Mouse (Mus musculus) neural tube, embryonic 12.5 days (tissue): ENCODE measurements around the gene Arid1a. TPM values are rescaled to one million over a fixed set of nuclear protein-coding genes. Genes with fewer than 3 reads are reported as not detected.
"Not testable (repeated sequence)": the region's sequence is repeated elsewhere in the genome, so short reads cannot be mapped to it uniquely, and the experiment has no call there.

ENCODE experiments used
- ATAC-seq: fragments of 200-750 bp; cut with Nextera tagmentation; 2 replicates; pipeline ENCODE4 v1.8.0; 2017; ENCODE audit warnings: low read depth, mild to moderate bottlenecking, moderate TSS enrichment, moderate library complexity; ENCODE audit not compliant: low FRiP score
- H3K27ac ChIP-seq: fragments of 300-500 bp; sonication (generic); 2 replicates; pipeline ENCODE4 v1.5.1; 2016
- H3K27me3 ChIP-seq: fragments of 300-500 bp; sonication (generic); replicated peaks from 2 replicates; pipeline ENCODE4 v1.6.1; 2016; ENCODE audit warnings: mild to moderate bottlenecking
- H3K36me3 ChIP-seq: fragments of 300-500 bp; sonication (generic); 2 replicates; pipeline ENCODE4 v1.6.1; 2016; ENCODE audit warnings: mild to moderate bottlenecking
- H3K4me1 ChIP-seq: fragments of 300-500 bp; sonication (generic); 2 replicates; pipeline ENCODE4 v1.6.1; 2016
- H3K4me2 ChIP-seq: fragments of 300-500 bp; sonication (generic); replicated peaks from 2 replicates; pipeline ENCODE4 v1.6.1; 2016; ENCODE audit warnings: mild to moderate bottlenecking
- H3K4me3 ChIP-seq: fragments of 300-500 bp; sonication (generic); 2 replicates; pipeline ENCODE4 v1.5.1; 2016
- H3K9ac ChIP-seq: fragments of 300-500 bp; sonication (generic); 2 replicates; pipeline ENCODE4 v1.6.1; 2016; ENCODE audit warnings: mild to moderate bottlenecking
- H3K9me3 ChIP-seq: fragments of 300-500 bp; sonication (generic); 2 replicates; pipeline ENCODE4 v1.6.1; 2016; ENCODE audit warnings: mild to moderate bottlenecking
- WGBS: fragments of 180-500 bp; shearing (Covaris S2); methylation state at CpG from one replicate; pipeline ENCODE4 v1.1.7; 2016; 5-methylcytosine and 5-hydroxymethylcytosine counted together
- polyA plus RNA-seq: library from polyadenylated mRNA; unstranded; fragments of >200 nt; fragmentation: Nextera tagmentation; extraction: Ambion mirVana; gene quantifications from 2 replicates; pipeline ENCODE4 v1.2.1, GENCODE M21; 2016

The Arid1a gene
- polyA plus RNA-seq, 1 experiment from 2014 or later = 41.0 TPM

DNA sequence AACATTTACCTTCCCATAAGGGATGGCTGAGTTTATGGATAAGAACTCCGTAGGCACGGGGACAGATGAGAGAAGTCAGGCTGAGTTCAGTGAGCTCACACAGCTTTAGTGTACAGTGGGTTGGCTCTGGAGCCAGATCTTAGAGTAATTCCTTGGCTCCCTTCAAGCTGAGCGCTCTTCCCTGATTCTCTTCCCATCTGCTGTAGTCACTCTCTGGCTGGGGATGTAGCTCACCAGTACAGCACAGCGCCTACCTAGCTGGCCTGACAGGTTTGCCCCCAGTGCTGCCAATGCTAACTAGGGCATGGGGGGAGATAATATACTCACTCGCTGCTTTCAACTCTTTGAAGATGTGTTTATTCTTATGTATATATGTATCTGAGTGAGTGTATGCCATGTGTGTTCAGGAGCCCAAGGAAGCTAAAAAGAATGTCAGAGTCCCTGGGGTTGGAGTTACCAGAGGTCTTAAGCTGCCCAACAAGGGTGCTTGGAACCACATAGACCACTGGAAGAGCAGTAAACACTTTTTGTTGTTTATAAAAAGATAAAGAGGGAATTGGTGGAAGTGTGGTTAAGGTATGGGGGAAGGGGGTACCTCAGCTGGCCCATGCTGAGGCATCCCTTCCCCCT, 98.6 kb downstream of the Arid1a start:
- no peak overlapping the region for H3K4me3 ChIP-seq
- no peak for ATAC-seq
- no peak overlapping the region for H3K27ac ChIP-seq
- no peak overlapping the region for H3K9ac ChIP-seq
- 55% methylated on average over 5 of the region's 5 CpGs for WGBS
- H3K27me3 ChIP-seq = no peaks in the 10 kb centered on the region
- H3K4me2 ChIP-seq = no peak overlapping the region
- no peaks in the 10 kb centered on the region for H3K9me3 ChIP-seq
- peaks cover 22% of the 10 kb centered on the region for H3K4me1 ChIP-seq
- 0 out of 2 replicates have a peak, but pooled peaks cover 3% of the 10 kb centered on the region for H3K36me3 ChIP-seq

GRCm38 (mm10) chr4:133656997-133657396, 99.6 kb downstream of the Arid1a start:
- Histone ChIP-seq H3K27ac (no peak overlapping the region), H3K4me2 (no peak overlapping the region), H3K4me3 (no peak overlapping the region), H3K9ac (no peak overlapping the region), H3K36me3 (0 out of 2 replicates have a peak, but pooled peaks cover 3% of the 10 kb centered on the region), H3K4me1 (peaks cover 22% of the 10 kb centered on the region), H3K9me3 (no peaks in the 10 kb centered on the region), H3K27me3 (no peaks in the 10 kb centered on the region)
- 27% methylated on average over 4 of the region's 4 CpGs for WGBS
- ATAC-seq = no peak

DNA sequence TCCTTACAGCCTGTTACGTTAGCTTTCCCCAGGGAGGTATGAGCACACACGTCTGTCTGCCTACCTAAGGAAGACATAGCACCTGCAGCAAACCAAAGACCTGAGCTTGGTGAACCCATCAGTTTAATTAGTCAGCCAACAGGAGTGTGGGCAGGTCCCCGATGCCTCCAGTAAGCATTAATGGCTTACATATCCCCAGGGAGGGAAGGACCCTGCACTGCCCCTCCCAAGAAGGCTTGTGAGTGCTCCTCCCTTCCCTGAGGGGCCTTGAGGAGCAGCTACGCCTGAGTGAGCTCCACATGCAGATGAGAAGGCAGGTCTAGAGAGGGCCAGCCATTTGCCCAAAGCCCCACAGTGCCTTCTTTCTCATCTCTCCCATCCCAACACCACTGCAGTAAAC, 100.3 kb downstream of the Arid1a start:
- no peak overlapping the region for H3K4me2 ChIP-seq
- no peak for ATAC-seq
- no peak overlapping the region for H3K9ac ChIP-seq
- H3K9me3 ChIP-seq = no peaks in the 10 kb centered on the region
- H3K27me3 ChIP-seq = no peaks in the 10 kb centered on the region
- 47% methylated on average over 4 of the region's 4 CpGs for WGBS
- H3K4me1 ChIP-seq = peaks cover 23% of the 10 kb centered on the region
- H3K27ac ChIP-seq = no peak overlapping the region
- H3K4me3 ChIP-seq = no peak overlapping the region
- 0 out of 2 replicates have a peak, but pooled peaks cover 3% of the 10 kb centered on the region for H3K36me3 ChIP-seq

GRCm38 (mm10) chr4:133654070-133654469, 102.5 kb downstream of the Arid1a start:
- H3K27me3 ChIP-seq, H3K9me3 ChIP-seq, ATAC-seq, H3K4me3 ChIP-seq, H3K36me3 ChIP-seq, H3K9ac ChIP-seq, H3K4me2 ChIP-seq, H3K27ac ChIP-seq, H3K4me1 ChIP-seq: not testable (repeated sequence)
- WGBS = 95% methylated on average over 5 of the region's 5 CpGs

DNA sequence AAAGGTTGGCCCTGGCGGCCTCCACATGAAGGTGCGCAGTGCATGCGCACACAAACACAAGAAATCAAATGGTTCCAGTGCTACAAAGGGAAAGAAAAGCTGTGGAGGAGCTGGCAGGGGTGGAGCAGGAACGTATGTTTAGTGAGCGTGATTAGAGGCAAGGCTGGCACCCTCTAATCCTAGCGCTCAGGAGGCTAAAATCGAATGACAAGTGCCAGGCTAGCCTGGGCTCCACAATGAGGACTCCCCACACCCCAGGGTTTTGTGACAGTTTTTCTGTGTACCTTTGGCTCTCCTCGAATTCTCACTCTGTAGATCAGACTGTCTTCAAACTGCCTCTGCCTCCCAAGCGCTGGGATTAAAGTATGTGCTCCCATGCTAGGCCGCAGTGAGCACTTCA, 103.8 kb downstream of the Arid1a start:
- 79% methylated on average over 10 of the region's 10 CpGs for WGBS

GRCm38 (mm10) chr4:133651986-133652385, 104.6 kb downstream of the Arid1a start:
- Histone ChIP-seq H3K9me3 (no peaks in the 10 kb centered on the region), H3K36me3 (no peaks in the 10 kb centered on the region), H3K4me2 (no peak overlapping the region), H3K9ac (no peak overlapping the region), H3K4me1 (0 out of 2 replicates have a peak, but pooled peaks cover 4% of the 10 kb centered on the region), H3K27ac (no peak overlapping the region), H3K27me3 (no peaks in the 10 kb centered on the region), H3K4me3 (no peak overlapping the region)
- no peak for ATAC-seq
- WGBS = 73% methylated on average over 4 of the region's 4 CpGs

More for the DNA sequence above, 103.8 kb downstream of the Arid1a start:
- H3K27me3 ChIP-seq = no peaks in the 10 kb centered on the region
- H3K9ac ChIP-seq = no peak overlapping the region
- H3K4me1 ChIP-seq = 0 out of 2 replicates have a peak, but pooled peaks cover 4% of the 10 kb centered on the region
- no peak overlapping the region for H3K4me2 ChIP-seq
- no peaks in the 10 kb centered on the region for H3K36me3 ChIP-seq
- no peak overlapping the region for H3K4me3 ChIP-seq
- no peaks in the 10 kb centered on the region for H3K9me3 ChIP-seq
- no peak for ATAC-seq
- no peak overlapping the region for H3K27ac ChIP-seq

DNA sequence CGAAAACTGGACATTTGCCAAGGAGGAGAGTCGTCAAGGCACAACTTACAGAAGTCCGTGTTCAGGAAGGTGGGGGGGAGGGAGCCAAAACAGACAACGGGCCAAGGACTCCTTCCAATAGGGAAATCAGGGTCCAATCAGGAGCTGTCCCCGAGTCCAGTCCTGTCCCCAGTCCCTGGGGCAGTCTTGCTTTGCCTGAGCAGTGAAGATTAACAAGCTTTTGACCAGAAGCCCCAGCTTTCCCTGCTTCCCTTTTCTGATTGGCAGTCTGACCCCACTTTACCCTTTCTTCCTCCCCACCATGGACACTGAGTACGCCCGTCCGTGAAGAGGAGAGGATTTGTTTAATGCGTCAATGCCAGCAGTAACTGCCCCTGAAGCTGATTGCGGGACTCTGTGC, 105.1 kb downstream of the Arid1a start:
- no peak for ATAC-seq
- 72% methylated on average over 10 of the region's 10 CpGs for WGBS

GRCm38 (mm10) chr4:133649989-133650699, 106.4 kb downstream of the Arid1a start, which contains the start of gene Zdhhc18:
Gene Zdhhc18 (minus strand): TSS chr4:133650154.
- Histone ChIP-seq H3K4me1 (0 out of 2 replicates have a peak, but pooled peaks cover 4% of the 10 kb centered on the region), H3K36me3 (no peaks in the 10 kb centered on the region), H3K27ac (no peak within 1 kb of the TSS), H3K4me3 (peak within 1 kb of the TSS; percentile 19; the same call in 1 of the 2 replicates), H3K4me2 (peak within 1 kb of the TSS; percentile 41; the same call in 1 of the 2 replicates), H3K27me3 (no peaks in the 10 kb centered on the region), H3K9ac (0 out of 2 replicates have a peak within 1 kb of the TSS, but pooled peaks have one; percentile 21), H3K9me3 (no peaks in the 10 kb centered on the region)
- ATAC-seq = no peak
- WGBS = 43% methylated on average over 7 of the region's 7 CpGs

More for the DNA sequence above, 105.1 kb downstream of the Arid1a start:
- Histone ChIP-seq H3K27me3 (no peaks in the 10 kb centered on the region), H3K9me3 (no peaks in the 10 kb centered on the region), H3K4me1 (0 out of 2 replicates have a peak, but pooled peaks cover 4% of the 10 kb centered on the region), H3K36me3 (no peaks in the 10 kb centered on the region), H3K9ac (no peak overlapping the region), H3K27ac (no peak overlapping the region), H3K4me3 (no peak overlapping the region), H3K4me2 (no peak overlapping the region)

GRCm38 (mm10) chr4:133649464-133649863, 107.1 kb downstream of the Arid1a start:
- WGBS = 88% methylated on average over 5 of the region's 5 CpGs
- H3K4me2 ChIP-seq, H3K4me3 ChIP-seq, ATAC-seq, H3K36me3 ChIP-seq, H3K9me3 ChIP-seq, H3K27me3 ChIP-seq, H3K9ac ChIP-seq, H3K27ac ChIP-seq, H3K4me1 ChIP-seq: not testable (repeated sequence)

- ATAC-seq = no peak
Observed at GRCm38 (mm10) chr4:133645680-133646079, 110.9 kb downstream of the Arid1a start.

GRCm38 (mm10) chr4:133645195-133645594, 111.4 kb downstream of the Arid1a start:
- ATAC-seq = no peak
- Histone ChIP-seq H3K4me1 (no peaks in the 10 kb centered on the region), H3K9ac (no peak overlapping the region), H3K27me3 (no peaks in the 10 kb centered on the region), H3K4me3 (no peak overlapping the region), H3K36me3 (no peaks in the 10 kb centered on the region), H3K4me2 (no peak overlapping the region), H3K9me3 (0 out of 2 replicates have a peak, but pooled peaks cover 7% of the 10 kb centered on the region), H3K27ac (no peak overlapping the region)
- 83% methylated on average over 3 of the region's 3 CpGs for WGBS

More at GRCm38 (mm10) chr4:133645680-133646079, 110.9 kb downstream of the Arid1a start:
- H3K27ac ChIP-seq = no peak overlapping the region
- WGBS = 50% methylated on average over 21 of the region's 21 CpGs
- no peak overlapping the region for H3K9ac ChIP-seq
- no peaks in the 10 kb centered on the region for H3K4me1 ChIP-seq
- H3K27me3 ChIP-seq = no peaks in the 10 kb centered on the region
- H3K4me2 ChIP-seq = no peak overlapping the region
- no peak overlapping the region; the same call in 1 of the 2 replicates for H3K4me3 ChIP-seq
- no peaks in the 10 kb centered on the region for H3K36me3 ChIP-seq
- 0 out of 2 replicates have a peak, but pooled peaks cover 7% of the 10 kb centered on the region for H3K9me3 ChIP-seq

GRCm38 (mm10) chr4:133634043-133634410, 122.5 kb downstream of the Arid1a start:
- 86% methylated on average over 5 of the region's 5 CpGs for WGBS
- no peak overlapping the region for H3K4me2 ChIP-seq
- H3K4me1 ChIP-seq = peaks cover 18% of the 10 kb centered on the region
- no peak overlapping the region for H3K9ac ChIP-seq
- no peaks in the 10 kb centered on the region for H3K36me3 ChIP-seq
- H3K4me3 ChIP-seq = no peak overlapping the region
- H3K27me3 ChIP-seq = no peaks in the 10 kb centered on the region
- no peak overlapping the region for H3K27ac ChIP-seq
- no peaks in the 10 kb centered on the region for H3K9me3 ChIP-seq
- no peak for ATAC-seq
